Mouse (Mus musculus): ENCODE results near the gene Ropn1l. TPM values are rescaled to one million over a fixed set of nuclear protein-coding genes. Genes with fewer than 3 reads are reported as not detected.

Ropn1l gene
- polyA plus RNA-seq, 1 experiment = 10.3 TPM

- TF ChIP-seq TCF12 (IDR thresholded peaks at IDR 0.05; ENCODE audit: insufficient read depth, poor library complexity, severe bottlenecking) = no peak
- TF ChIP-seq SRF (IDR thresholded peaks at IDR 0.05; ENCODE audit: control insufficient read depth, insufficient read length, low read depth) = no peak
- TF ChIP-seq USF1 (IDR thresholded peaks at IDR 0.05; ENCODE audit: low read depth) = no peak
- no peak for TF ChIP-seq MAX (IDR thresholded peaks at IDR 0.05; ENCODE audit: low read depth)
- Histone ChIP-seq H3K4me2 (ENCODE audit: low read depth) (no peak overlapping the region), H3K36me3 (ENCODE audit: control insufficient read depth, insufficient read depth) (peaks cover 64% of the 10 kb centered on the region), H3K79me2 (ENCODE audit: control insufficient read depth, insufficient read depth) (no peaks in the 10 kb centered on the region), H3K4me3 (no peak overlapping the region), H3ac (ENCODE audit: control insufficient read depth, insufficient read length) (no peak overlapping the region), H3K27me3 (ENCODE audit: control insufficient read depth, insufficient read depth, insufficient read length) (no peaks in the 10 kb centered on the region)
These were observed 4.5 kb upstream of the Ropn1l start for GRCm38 (mm10) chr15:31458081-31458480.

- H3K79me2 ChIP-seq (ENCODE audit: control insufficient read depth, insufficient read depth) = no peaks in the 10 kb centered on the region
- H3K4me2 ChIP-seq (ENCODE audit: low read depth) = no peak overlapping the region
- H3K36me3 ChIP-seq (ENCODE audit: control insufficient read depth, insufficient read depth) = peaks cover 48% of the 10 kb centered on the region
- no peak overlapping the region for H3K4me3 ChIP-seq
- H3K27me3 ChIP-seq (ENCODE audit: control insufficient read depth, insufficient read depth, insufficient read length) = no peaks in the 10 kb centered on the region
- no peak overlapping the region for H3ac ChIP-seq (ENCODE audit: control insufficient read depth, insufficient read length)
- TF ChIP-seq E2F4 (IDR thresholded peaks at IDR 0.05; ENCODE audit: insufficient read depth) (no peak), TCF12 (IDR thresholded peaks at IDR 0.05; ENCODE audit: insufficient read depth, poor library complexity, severe bottlenecking) (no peak), TCF3 (IDR thresholded peaks at IDR 0.05; ENCODE audit: insufficient read length, low read depth) (no peak), MAX (IDR thresholded peaks at IDR 0.05; ENCODE audit: low read depth) (no peak)
These were observed 2.8 kb upstream of the Ropn1l start for GRCm38 (mm10) chr15:31456381-31456780.

GRCm38 (mm10) chr15:31454861-31455295 is 1.3 kb upstream of the Ropn1l start:
- no peaks in the 10 kb centered on the region for H3K79me2 ChIP-seq (ENCODE audit: control insufficient read depth, insufficient read depth)
- no peaks in the 10 kb centered on the region for H3K27me3 ChIP-seq (ENCODE audit: control insufficient read depth, insufficient read depth, insufficient read length)
- peaks cover 33% of the 10 kb centered on the region for H3K36me3 ChIP-seq (ENCODE audit: control insufficient read depth, insufficient read depth)
- H3K4me2 ChIP-seq (ENCODE audit: low read depth) = no peak overlapping the region
- no peak for TF ChIP-seq TCF12 (IDR thresholded peaks at IDR 0.05; ENCODE audit: insufficient read depth, poor library complexity, severe bottlenecking)
- TF ChIP-seq CEBPB (IDR thresholded peaks at IDR 0.05; ENCODE audit: insufficient read depth, poor library complexity, severe bottlenecking) = no peak
- TF ChIP-seq POLR2AphosphoS2 (IDR thresholded peaks at IDR 0.05; ENCODE audit: insufficient read length, low read depth) = no peak
- no peak for TF ChIP-seq SRF (IDR thresholded peaks at IDR 0.05; ENCODE audit: control insufficient read depth, insufficient read length, low read depth)
- no peak for TF ChIP-seq TCF3 (IDR thresholded peaks at IDR 0.05; ENCODE audit: insufficient read length, low read depth)
- TF ChIP-seq POLR2A (IDR thresholded peaks at IDR 0.05; ENCODE audit: insufficient read length, low read depth) = no peak
- no peak for TF ChIP-seq MAX (IDR thresholded peaks at IDR 0.05; ENCODE audit: low read depth)
- no peak for TF ChIP-seq MYOD1 (IDR thresholded peaks at IDR 0.05; ENCODE audit: control insufficient read depth in 1 of 3, insufficient read length in 2 of 3, low read depth in 2 of 3)
- TF ChIP-seq MYOG (IDR thresholded peaks at IDR 0.05; ENCODE audit: control insufficient read depth in 1 of 3, insufficient read depth in 1 of 3, insufficient read length in 2 of 3, low read depth in 2 of 3) = no peak
- no peak for TF ChIP-seq E2F4 (IDR thresholded peaks at IDR 0.05; ENCODE audit: insufficient read depth)
- TF ChIP-seq REST (IDR thresholded peaks at IDR 0.05; ENCODE audit: insufficient read depth, insufficient read length) = no peak
- no peak for TF ChIP-seq USF1 (IDR thresholded peaks at IDR 0.05; ENCODE audit: low read depth)
- H3K4me3 ChIP-seq = no peak overlapping the region
- no peak overlapping the region for H3ac ChIP-seq (ENCODE audit: control insufficient read depth, insufficient read length)

DNA sequence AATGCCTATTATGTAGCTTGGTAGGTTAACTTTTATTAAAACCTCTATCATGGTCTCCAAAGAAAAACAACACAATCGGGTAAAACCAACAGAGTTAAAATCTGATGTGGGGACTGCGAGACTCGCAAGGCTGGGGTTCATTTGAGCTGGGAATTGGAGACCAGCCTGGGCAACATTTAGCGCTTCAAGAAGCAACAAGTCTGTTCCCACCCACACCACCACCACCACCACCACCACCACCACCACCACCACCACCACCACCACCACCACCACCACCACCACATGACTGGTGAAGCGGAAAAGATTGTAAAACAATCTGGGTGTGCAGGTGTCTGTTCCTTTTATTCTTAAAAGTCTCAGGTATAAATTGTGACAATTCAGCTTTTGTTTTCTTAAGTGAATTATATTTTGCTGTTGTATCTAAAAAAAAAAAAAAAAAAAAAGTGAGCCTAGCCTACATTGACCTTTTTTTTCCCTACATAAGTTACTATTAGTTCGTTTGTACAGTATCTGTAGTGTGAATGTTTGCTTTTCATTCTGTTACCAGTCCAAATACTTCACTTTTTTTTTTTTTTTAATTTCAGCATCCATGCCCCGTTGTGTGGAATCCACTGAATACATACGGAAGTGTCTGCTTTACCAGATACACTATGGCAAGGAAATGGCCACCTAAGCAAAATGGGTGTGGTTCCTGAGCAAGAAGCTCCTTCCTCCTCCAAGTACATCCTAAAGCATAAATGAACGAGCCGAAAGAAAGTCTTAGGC is 741 bp upstream of the Ropn1l start:
- H3K4me3 ChIP-seq = peak overlapping the region; percentile 45
- no peak for TF ChIP-seq MAX (IDR thresholded peaks at IDR 0.05; ENCODE audit: low read depth)
- TF ChIP-seq REST (IDR thresholded peaks at IDR 0.05; ENCODE audit: insufficient read depth, insufficient read length) = no peak
- TF ChIP-seq USF1 (IDR thresholded peaks at IDR 0.05; ENCODE audit: low read depth) = no peak
- TF ChIP-seq POLR2AphosphoS2 (IDR thresholded peaks at IDR 0.05; ENCODE audit: insufficient read length, low read depth) = no peak

GRCm38 (mm10) chr15:31452336-31453097 is 1.0 kb downstream of the Ropn1l start:
- no peak for TF ChIP-seq TCF12 (IDR thresholded peaks at IDR 0.05; ENCODE audit: insufficient read depth, poor library complexity, severe bottlenecking)
- TF ChIP-seq USF1 (IDR thresholded peaks at IDR 0.05; ENCODE audit: low read depth) = no peak
- TF ChIP-seq POLR2A (IDR thresholded peaks at IDR 0.05; ENCODE audit: insufficient read length, low read depth) = no peak
- TF ChIP-seq TCF3 (IDR thresholded peaks at IDR 0.05; ENCODE audit: insufficient read length, low read depth) = no peak
- TF ChIP-seq REST (IDR thresholded peaks at IDR 0.05; ENCODE audit: insufficient read depth, insufficient read length) = no peak
- TF ChIP-seq MYOG (IDR thresholded peaks at IDR 0.05; ENCODE audit: control insufficient read depth in 1 of 3, insufficient read depth in 1 of 3, insufficient read length in 2 of 3, low read depth in 2 of 3) = no peak

More for the DNA sequence above, 741 bp upstream of the Ropn1l start:
- H3K36me3 ChIP-seq (ENCODE audit: control insufficient read depth, insufficient read depth) = peaks cover 28% of the 10 kb centered on the region
- H3K27me3 ChIP-seq (ENCODE audit: control insufficient read depth, insufficient read depth, insufficient read length) = no peaks in the 10 kb centered on the region
- peak overlapping the region; percentile 38 for H3ac ChIP-seq (ENCODE audit: control insufficient read depth, insufficient read length)
- no peaks in the 10 kb centered on the region for H3K79me2 ChIP-seq (ENCODE audit: control insufficient read depth, insufficient read depth)
- H3K4me2 ChIP-seq (ENCODE audit: low read depth) = peak overlapping the region; percentile 98

More at GRCm38 (mm10) chr15:31452336-31453097, 1.0 kb downstream of the Ropn1l start:
- Histone ChIP-seq H3K27me3 (ENCODE audit: control insufficient read depth, insufficient read depth, insufficient read length) (no peaks in the 10 kb centered on the region), H3ac (ENCODE audit: control insufficient read depth, insufficient read length) (peak overlapping the region; percentile 38), H3K4me2 (ENCODE audit: low read depth) (peak overlapping the region; percentile 98), H3K36me3 (ENCODE audit: control insufficient read depth, insufficient read depth) (peaks cover 13% of the 10 kb centered on the region), H3K4me3 (peak overlapping the region; percentile 45), H3K79me2 (ENCODE audit: control insufficient read depth, insufficient read depth) (no peaks in the 10 kb centered on the region)

Data from myocyte (in vitro differentiated cells).